Mouse (Mus musculus) lung, postnatal 0 days (tissue): Measurements from ENCODE around the gene 2200002J24Rik. TPM values are rescaled to one million over a fixed set of nuclear protein-coding genes. Genes with fewer than 3 reads are reported as not detected.

ENCODE experiments used
- ATAC-seq: fragments of 200-750 bp; cut with Nextera tagmentation; 2 replicates; pipeline ENCODE4 v1.8.0; 2017; ENCODE audit warnings: moderate library complexity
- DNase-seq: peaks from one replicate; pipeline ENCODE4 v3.0.0-alpha.2; 2016; ENCODE audit warnings: low spot score
- H3K27ac ChIP-seq: fragments of 300-500 bp; sonication (generic); 2 replicates; pipeline ENCODE4 v1.5.1; 2014; ENCODE audit warnings: antibody characterized with exemption, mild to moderate bottlenecking, low read length, mixed read lengths
- H3K27me3 ChIP-seq: fragments of 300-500 bp; sonication (generic); replicated peaks from 2 replicates; pipeline ENCODE4 v1.6.1; 2014; ENCODE audit warnings: low read length, mixed read lengths; ENCODE audit not compliant: insufficient read depth
- H3K36me3 ChIP-seq: fragments of 300-500 bp; sonication (generic); 2 replicates; pipeline ENCODE4 v1.6.1; 2014; ENCODE audit warnings: low read length, mixed read lengths; ENCODE audit not compliant: insufficient read depth
- H3K4me1 ChIP-seq: fragments of 300-500 bp; sonication (generic); 2 replicates; pipeline ENCODE4 v1.6.1; 2014; ENCODE audit warnings: antibody characterized with exemption, low read depth, low read length, mixed read lengths; ENCODE audit not compliant: insufficient read depth
- H3K4me2 ChIP-seq: fragments of 300-500 bp; sonication (generic); replicated peaks from 2 replicates; pipeline ENCODE4 v1.6.1; 2014; ENCODE audit warnings: low read depth, mild to moderate bottlenecking, low read length, moderate library complexity, mixed read lengths
- H3K4me3 ChIP-seq: fragments of 300-500 bp; sonication (generic); 2 replicates; pipeline ENCODE4 v1.5.1; 2014; ENCODE audit warnings: low read depth, low read length
- H3K9ac ChIP-seq: fragments of 300-500 bp; sonication (generic); replicated peaks from 2 replicates; pipeline ENCODE4 v1.6.1; 2014; ENCODE audit warnings: low read depth, mild to moderate bottlenecking
- H3K9me3 ChIP-seq: fragments of 300-500 bp; sonication (generic); 2 replicates; pipeline ENCODE4 v1.6.1; 2016; ENCODE audit warnings: low read length, mixed read lengths
- CTCF ChIP-seq: IDR thresholded peaks from 2 replicates; pipeline ENCODE4 v1.5.1; 2016; ENCODE audit warnings: antibody characterized with exemption, mild to moderate bottlenecking
- EP300 ChIP-seq: IDR thresholded peaks from 2 replicates; pipeline ENCODE4 v1.6.1; 2016; ENCODE audit warnings: antibody characterized with exemption, mild to moderate bottlenecking, control low read depth
- WGBS: fragments of 180-500 bp; shearing (Covaris S2); extraction: QIAGEN DNeasy Blood & Tissue Kit; methylation state at CpG from one replicate; pipeline ENCODE4 v1.1.7; 2014; 5-methylcytosine and 5-hydroxymethylcytosine counted together
- polyA plus RNA-seq: library from polyadenylated mRNA; unstranded; fragments of >200 nt; fragmentation: Nextera tagmentation; extraction: Ambion mirVana; gene quantifications from 2 replicates; pipeline ENCODE4 v1.2.1, GENCODE M21; 2015

2200002J24Rik gene
- polyA plus RNA-seq, 1 experiment from 2014 or later: 1.2 TPM

DNA sequence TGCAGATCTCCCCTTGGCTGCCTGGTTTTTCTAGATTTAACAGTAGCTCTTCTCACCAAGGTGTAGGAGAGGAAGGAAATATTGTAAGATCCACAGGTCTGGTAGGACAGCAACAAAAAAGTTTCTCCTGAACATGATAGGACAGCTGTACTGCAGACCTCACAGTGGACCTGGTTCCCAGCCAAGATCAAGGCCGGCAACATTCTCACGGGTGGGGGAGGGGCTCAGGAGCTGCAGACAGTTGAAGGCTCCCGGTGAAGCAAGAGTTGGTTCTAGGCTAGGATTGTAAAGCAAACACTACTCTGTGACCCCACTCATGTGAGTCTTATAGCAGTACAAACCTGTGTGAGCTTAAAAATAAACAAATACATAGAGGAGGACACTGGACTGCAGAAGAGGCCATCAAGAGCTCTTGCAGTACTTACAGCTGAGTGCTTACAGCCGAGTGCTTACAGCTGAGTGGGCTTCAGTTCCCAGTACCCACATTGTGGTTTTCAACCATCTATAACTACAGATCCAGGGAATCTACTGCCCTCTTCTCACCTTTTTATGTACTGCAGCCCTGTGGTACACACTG is 45.4 kb downstream of the 2200002J24Rik start:
- Histone ChIP-seq H3K36me3 (no peaks in the 10 kb centered on the region), H3K4me2 (no peak overlapping the region), H3K4me1 (0 out of 2 replicates have a peak, but pooled peaks cover 3% of the 10 kb centered on the region), H3K27ac (peak overlapping the region; percentile 64; the same call in 1 of the 2 replicates), H3K9me3 (no peaks in the 10 kb centered on the region), H3K9ac (no peak overlapping the region), H3K27me3 (no peaks in the 10 kb centered on the region), H3K4me3 (no peak overlapping the region)
- TF ChIP-seq CTCF: peak; percentile 43
- TF ChIP-seq EP300: peak; percentile 75; the same call in 1 of the 2 replicates
- 18% methylated on average over 4 of the region's 4 CpGs for WGBS
- DNase-seq (peak; percentile 88), ATAC-seq (peak; percentile 94)

DNA sequence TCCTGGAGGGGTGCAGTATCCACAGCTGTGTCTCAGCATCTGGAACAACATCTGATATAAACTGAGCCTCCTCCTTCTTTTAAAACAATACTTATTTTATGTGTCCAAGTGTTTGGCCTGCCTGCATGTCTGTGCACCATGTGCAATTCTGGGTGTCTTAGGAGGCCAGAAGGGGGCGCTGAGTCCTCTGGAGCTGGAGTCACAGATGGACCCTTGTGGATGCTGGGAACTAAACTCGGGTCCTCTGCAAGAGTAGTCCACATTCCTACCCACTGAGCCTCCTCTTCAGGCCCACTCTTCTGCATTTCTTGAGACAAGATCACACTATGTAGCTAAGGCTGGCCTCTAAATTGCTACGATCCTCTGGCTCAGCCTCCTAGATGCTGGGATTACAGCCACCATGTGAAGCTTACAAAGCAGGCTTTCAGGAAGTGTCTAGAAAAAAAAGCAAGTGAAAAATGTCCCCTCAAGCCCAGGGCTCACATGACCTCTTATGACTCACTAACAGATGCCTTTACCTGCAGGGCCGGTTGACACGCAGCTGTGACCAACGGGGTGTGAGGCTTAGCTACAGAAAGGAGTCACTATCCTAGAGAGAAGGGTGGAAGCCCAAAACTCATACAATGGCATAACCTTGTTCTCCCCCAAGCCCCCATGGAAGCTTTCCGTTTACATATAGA is 48.9 kb downstream of the 2200002J24Rik start:
- H3K9ac ChIP-seq: no peak overlapping the region
- 80% methylated on average over 7 of the region's 7 CpGs for WGBS
- H3K27ac ChIP-seq: no peak overlapping the region
- H3K27me3 ChIP-seq: no peaks in the 10 kb centered on the region
- DNase-seq (no peak), ATAC-seq (no peak)
- H3K4me3 ChIP-seq: no peak overlapping the region
- peaks cover 3% of the 10 kb centered on the region; the same call in 1 of the 2 replicates for H3K4me1 ChIP-seq
- H3K9me3 ChIP-seq: no peaks in the 10 kb centered on the region
- H3K4me2 ChIP-seq: no peak overlapping the region
- no peaks in the 10 kb centered on the region for H3K36me3 ChIP-seq
- TF ChIP-seq EP300 (no peak), CTCF (peak; percentile 23; the same call in 1 of the 2 replicates)

Other genes with a start within 250 kb of the 2200002J24Rik start
- gene Kirrel2, start 241.2 kb upstream of the 2200002J24Rik start, polyA plus RNA-seq: not detected in 2 replicates
- gene Nphs1, start 240.6 kb upstream of the 2200002J24Rik start, polyA plus RNA-seq: 0.12 TPM in 2 replicates
- not detected in 2 replicates for gene Prodh2, start 205.3 kb upstream of the 2200002J24Rik start, polyA plus RNA-seq
- 2.1 TPM in 2 replicates for gene Arhgap33, start 163.9 kb upstream of the 2200002J24Rik start, polyA plus RNA-seq
- 22.8 and 27.0 TPM in 2 replicates for gene Hspb6, start 146.7 kb upstream of the 2200002J24Rik start, polyA plus RNA-seq
- 4.0 and 4.4 TPM in 2 replicates for gene Proser3, start 146.6 kb upstream of the 2200002J24Rik start, polyA plus RNA-seq
- gene Lin37, start 139.1 kb upstream of the 2200002J24Rik start, polyA plus RNA-seq: 32.8 and 38.6 TPM in 2 replicates
- 75.0 and 86.0 TPM in 2 replicates for gene U2af1l4, start 135.6 kb upstream of the 2200002J24Rik start, polyA plus RNA-seq
- 4.5 and 6.1 TPM in 2 replicates for gene Gm49396, start 135.6 kb upstream of the 2200002J24Rik start, polyA plus RNA-seq
- 173 and 184 TPM in 2 replicates for gene Psenen, start 135.3 kb upstream of the 2200002J24Rik start, polyA plus RNA-seq
- gene Igflr1, start 133.5 kb upstream of the 2200002J24Rik start, polyA plus RNA-seq: 1.2 and 3.2 TPM in 2 replicates
- gene Kmt2b, start 110.2 kb upstream of the 2200002J24Rik start, polyA plus RNA-seq: 6.8 and 6.9 TPM in 2 replicates
- 3.0 and 3.9 TPM in 2 replicates for gene Zbtb32, start 100.0 kb upstream of the 2200002J24Rik start, polyA plus RNA-seq
- 11.2 and 11.8 TPM in 2 replicates for gene Upk1a, start 86.1 kb upstream of the 2200002J24Rik start, polyA plus RNA-seq
- gene Cox6b1, start 72.8 kb upstream of the 2200002J24Rik start, polyA plus RNA-seq: 717 and 766 TPM in 2 replicates
- gene Etv2, start 63.1 kb upstream of the 2200002J24Rik start, polyA plus RNA-seq: not detected in 2 replicates
- 101 and 107 TPM in 2 replicates for gene Rbm42, start 48.6 kb upstream of the 2200002J24Rik start, polyA plus RNA-seq
- gene Haus5, start 33.9 kb upstream of the 2200002J24Rik start, polyA plus RNA-seq: 10.0 and 10.3 TPM in 2 replicates
- gene Pmis2, start 27.3 kb upstream of the 2200002J24Rik start, polyA plus RNA-seq: not detected in 2 replicates
- gene Atp4a, start 13.3 kb downstream of the 2200002J24Rik start, polyA plus RNA-seq: 0.14 TPM in 1 of 2 replicates, not detected in the other
- 179 and 193 TPM in 2 replicates for gene Tmem147, start 30.6 kb downstream of the 2200002J24Rik start, polyA plus RNA-seq
- 0.18 and 0.21 TPM in 2 replicates for gene Gapdhs, start 44.8 kb downstream of the 2200002J24Rik start, polyA plus RNA-seq
- 6.7 and 7.3 TPM in 2 replicates for gene Sbsn, start 52.5 kb downstream of the 2200002J24Rik start, polyA plus RNA-seq
- 65.2 and 74.3 TPM in 2 replicates for gene Dmkn, start 64.8 kb downstream of the 2200002J24Rik start, polyA plus RNA-seq
- 2.1 and 4.4 TPM in 2 replicates for gene Krtdap, start 89.0 kb downstream of the 2200002J24Rik start, polyA plus RNA-seq
- gene Ffar2, start 124.8 kb downstream of the 2200002J24Rik start, polyA plus RNA-seq: 1.1 and 1.4 TPM in 2 replicates
- gene Ffar3, start 157.3 kb downstream of the 2200002J24Rik start, polyA plus RNA-seq: not detected in 2 replicates
- not detected in 2 replicates for gene Ffar1, start 162.6 kb downstream of the 2200002J24Rik start, polyA plus RNA-seq
- gene Cd22, start 181.4 kb downstream of the 2200002J24Rik start, polyA plus RNA-seq: 0.35 and 0.79 TPM in 2 replicates
- 1.2 and 1.8 TPM in 2 replicates for gene Mag, start 215.9 kb downstream of the 2200002J24Rik start, polyA plus RNA-seq
- gene Hamp2, start 225.8 kb downstream of the 2200002J24Rik start, polyA plus RNA-seq: not detected in 2 replicates
- gene Hamp, start 245.1 kb downstream of the 2200002J24Rik start, polyA plus RNA-seq: not detected in 2 replicates